Mouse (Mus musculus): ENCODE data around the gene Vwf. TPM values are rescaled to one million over a fixed set of nuclear protein-coding genes. Genes with fewer than 3 reads are reported as not detected.

The Vwf gene
- total RNA-seq, 2 experiments from 2014 or later, result 23.4 to 28.2 TPM

GRCm38 (mm10) chr6:125539423-125539822 is 7.2 kb upstream of the Vwf start:
- intact Hi-C loops (cut with DNase I), result no loop called here
- DNase-seq (ENCODE audit: extremely low spot score in 1 of 2, low spot score in 2 of 2), result peak in 1 of 2 experiments; percentile 38

GRCm38 (mm10) chr6:125540199-125540598 is 6.4 kb upstream of the Vwf start:
- intact Hi-C loops (cut with DNase I), result no loop called here
- DNase-seq (ENCODE audit: extremely low spot score in 1 of 2, low spot score in 2 of 2), result no peak

- intact Hi-C loops (cut with DNase I), result no loop called here
- no peak for DNase-seq (ENCODE audit: extremely low spot score in 1 of 2, low spot score in 2 of 2)
Measured at GRCm38 (mm10) chr6:125540826-125541225, 5.7 kb upstream of the Vwf start.

GRCm38 (mm10) chr6:125541296-125541695 is 5.3 kb upstream of the Vwf start:
- no peak for DNase-seq (ENCODE audit: extremely low spot score in 1 of 2, low spot score in 2 of 2)
- intact Hi-C loops (cut with DNase I), result no loop called here

- no peak for DNase-seq (ENCODE audit: extremely low spot score in 1 of 2, low spot score in 2 of 2)
- intact Hi-C loops (cut with DNase I), result no loop called here
Measured at GRCm38 (mm10) chr6:125548406-125548805, 1.8 kb downstream of the Vwf start.

- intact Hi-C loops (cut with DNase I), result no loop called here
- no peak for DNase-seq (ENCODE audit: extremely low spot score in 1 of 2, low spot score in 2 of 2)
Measured at GRCm38 (mm10) chr6:125550172-125550571, 3.6 kb downstream of the Vwf start.

- DNase-seq (ENCODE audit: extremely low spot score in 1 of 2, low spot score in 2 of 2), result peak in 1 of 2 experiments; percentile 36
- intact Hi-C loops (cut with DNase I), result no loop called here
Measured at GRCm38 (mm10) chr6:125552760-125553159, 6.2 kb downstream of the Vwf start.

GRCm38 (mm10) chr6:125553551-125553950 is 7.0 kb downstream of the Vwf start:
- DNase-seq (ENCODE audit: extremely low spot score in 1 of 2, low spot score in 2 of 2), result no peak
- intact Hi-C loops (cut with DNase I), result no loop called here

GRCm38 (mm10) chr6:125558831-125559230 is 12.3 kb downstream of the Vwf start:
- no peak for DNase-seq (ENCODE audit: extremely low spot score in 1 of 2, low spot score in 2 of 2)
- intact Hi-C loops (cut with DNase I), result no loop called here

- intact Hi-C loops (cut with DNase I), result no loop called here
- no peak for DNase-seq (ENCODE audit: extremely low spot score in 1 of 2, low spot score in 2 of 2)
Measured at GRCm38 (mm10) chr6:125561031-125561430, 14.5 kb downstream of the Vwf start.

- intact Hi-C loops (cut with DNase I), result no loop called here
- DNase-seq (ENCODE audit: extremely low spot score in 1 of 2, low spot score in 2 of 2), result no peak
Measured at GRCm38 (mm10) chr6:125561521-125561920, 14.9 kb downstream of the Vwf start.

- DNase-seq (ENCODE audit: extremely low spot score in 1 of 2, low spot score in 2 of 2), result no peak
- intact Hi-C loops (cut with DNase I), result no loop called here
Measured at GRCm38 (mm10) chr6:125564812-125565281, 18.3 kb downstream of the Vwf start.

GRCm38 (mm10) chr6:125565326-125565725 is 18.8 kb downstream of the Vwf start:
- intact Hi-C loops (cut with DNase I), result no loop called here
- no peak for DNase-seq (ENCODE audit: extremely low spot score in 1 of 2, low spot score in 2 of 2)

GRCm38 (mm10) chr6:125566656-125567055 is 20.1 kb downstream of the Vwf start:
- intact Hi-C loops (cut with DNase I), result no loop called here
- DNase-seq (ENCODE audit: extremely low spot score in 1 of 2, low spot score in 2 of 2), result no peak

- intact Hi-C loops (cut with DNase I), result no loop called here
- DNase-seq (ENCODE audit: extremely low spot score in 1 of 2, low spot score in 2 of 2), result no peak
Measured at GRCm38 (mm10) chr6:125568381-125568780, 21.8 kb downstream of the Vwf start.

- intact Hi-C loops (cut with DNase I), result no loop called here
- peak; percentile 73 to 94 for DNase-seq (ENCODE audit: extremely low spot score in 1 of 2, low spot score in 2 of 2)
Measured at GRCm38 (mm10) chr6:125572291-125573188, 26.0 kb downstream of the Vwf start.

GRCm38 (mm10) chr6:125573189-125573928 is 26.8 kb downstream of the Vwf start:
- intact Hi-C loops (cut with DNase I), result no loop called here
- DNase-seq (ENCODE audit: extremely low spot score in 1 of 2, low spot score in 2 of 2), result peak; percentile 53 to 80

GRCm38 (mm10) chr6:125575080-125575479 is 28.5 kb downstream of the Vwf start:
- DNase-seq (ENCODE audit: extremely low spot score in 1 of 2, low spot score in 2 of 2), result no peak
- intact Hi-C loops (cut with DNase I), result no loop called here

- intact Hi-C loops (cut with DNase I), result no loop called here
- DNase-seq (ENCODE audit: extremely low spot score in 1 of 2, low spot score in 2 of 2), result no peak
Measured at GRCm38 (mm10) chr6:125577301-125577700, 30.7 kb downstream of the Vwf start.

Measured in left cerebral cortex, postnatal 10 days (tissue).